Mouse (Mus musculus) hindbrain, embryonic 11.5 days (tissue): ENCODE measurements around the gene Tmtc4. TPM values are rescaled to one million over a fixed set of nuclear protein-coding genes. Genes with fewer than 3 reads are reported as not detected.

Experiments used
- polyA plus RNA-seq: library from polyadenylated mRNA; unstranded; fragments of >200 nt; fragmentation: Nextera tagmentation; extraction: Ambion mirVana; gene quantifications from 2 replicates; pipeline ENCODE4 v1.2.1, GENCODE M21; 2014

Gene Tmtc4
- polyA plus RNA-seq, 1 experiment from 2014 or later = 40.0 TPM

Other genes starting within 250 kb of the Tmtc4 start
- 5.1 and 5.6 TPM in 2 replicates for gene Ggact, start 70.3 kb downstream of the Tmtc4 start, polyA plus RNA-seq